Mouse (Mus musculus): ENCODE data around the gene Tmem234.

DNA sequence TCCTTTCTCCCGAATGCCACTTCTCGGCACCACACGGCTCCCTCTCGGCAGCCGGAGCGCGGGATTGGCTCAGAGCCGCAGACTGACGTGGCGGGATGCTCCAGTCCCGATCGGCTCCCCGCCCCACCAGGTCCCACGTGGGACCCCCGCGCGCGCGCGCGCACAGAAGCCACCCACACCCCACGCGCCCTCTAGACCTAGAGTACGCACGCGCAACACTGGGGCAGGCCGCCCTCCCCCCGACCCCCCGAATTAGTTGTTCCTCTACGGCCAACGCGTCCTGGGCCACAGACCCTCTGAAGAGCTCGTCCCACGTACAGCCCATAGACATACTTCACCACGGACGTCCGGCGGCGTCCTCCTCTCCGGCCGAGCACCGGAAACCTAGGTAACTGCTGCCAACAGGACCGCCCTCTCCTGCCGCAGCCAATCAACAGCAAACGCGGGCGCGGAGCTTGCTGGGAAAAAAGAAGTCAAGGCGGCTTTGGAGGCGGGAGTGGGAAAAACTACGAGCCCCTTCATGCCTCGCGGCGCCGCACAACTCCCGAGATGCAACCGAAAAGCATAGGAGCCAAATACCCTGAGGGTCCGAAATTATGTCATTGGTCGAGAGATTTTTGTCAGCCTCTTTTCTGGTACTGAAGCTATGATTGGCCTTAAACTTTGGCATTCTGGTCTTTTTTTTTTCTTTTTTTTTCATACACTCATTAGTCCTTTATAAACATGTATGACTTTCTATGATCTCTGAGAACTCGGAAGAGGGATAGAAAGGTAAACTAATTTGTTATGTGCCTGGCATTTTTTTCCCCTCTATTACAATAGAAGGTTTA lies 40.4 kb downstream of the Tmem234 start, which contains the start of gene Txlna:
- TF ChIP-seq CTCF (IDR thresholded peaks at IDR 0.05; ENCODE audit: low read depth, low read length) (no peak), TAL1 (conservative IDR thresholded peaks at IDR 0.05; ENCODE audit: low read depth, low read length) (no peak), POLR2AphosphoS5 (IDR thresholded peaks at IDR 0.05; ENCODE audit: insufficient replicate concordance, low read depth, low read length) (no peak)

Data from G1E (cell line).